Mouse (Mus musculus) heart, postnatal 0 days (tissue): ENCODE measurements at regions not wholly inside any gene's neighbourhood (a gene's known extent, or its start where the extent isn't known, plus 50 kb on each side); places are given as distances from the start of the nearest gene placed in this dataset.

Experiments used
- CTCF ChIP-seq: IDR thresholded peaks from 2 replicates; pipeline ENCODE4 v1.5.1; 2016; ENCODE audit warnings: antibody characterized with exemption, control low read depth, low read depth
- EP300 ChIP-seq: IDR thresholded peaks from 2 replicates; pipeline ENCODE4 v1.6.1; 2016; ENCODE audit warnings: antibody characterized with exemption, low read depth

DNA sequence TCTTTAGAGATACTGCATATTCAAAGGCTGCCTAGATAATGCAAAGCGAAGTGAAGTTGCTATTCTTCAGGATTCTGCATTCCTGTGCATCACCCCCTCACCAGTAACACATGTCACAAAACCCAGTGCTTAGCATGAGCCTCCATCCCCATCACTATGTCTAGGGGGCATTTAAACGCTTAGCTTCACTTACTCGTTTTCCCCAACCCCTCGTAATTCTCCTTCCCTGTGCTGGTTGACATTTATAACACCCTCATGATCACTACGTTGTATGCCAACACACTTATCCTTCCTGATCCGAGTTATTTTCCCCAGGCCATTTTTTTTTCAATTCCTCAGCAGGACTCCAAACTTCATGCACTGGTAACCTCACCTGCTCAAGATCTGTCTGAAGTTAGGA lies 152.6 kb downstream of the Lipi start:
- TF ChIP-seq CTCF, result no peak
- TF ChIP-seq EP300, result no peak
